Mouse (Mus musculus): ENCODE data around the gene Celf2. TPM values are rescaled to one million over a fixed set of nuclear protein-coding genes. Genes with fewer than 3 reads are reported as not detected.

Gene Celf2
- polyA plus RNA-seq, 1 experiment from 2014 or later: 16.5 TPM

- H3K27me3 ChIP-seq (ENCODE audit: insufficient read depth, low read length): no peaks in the 10 kb centered on the region
- 66% methylated on average over 4 of the region's 4 CpGs for WGBS
- H3K9ac ChIP-seq (replicated peaks; ENCODE audit: low read length): no peak overlapping the region
- H3K9me3 ChIP-seq (ENCODE audit: low read length): no peaks in the 10 kb centered on the region
- H3K4me3 ChIP-seq (ENCODE audit: low read length): no peak overlapping the region
- H3K4me1 ChIP-seq (ENCODE audit: insufficient read depth, low read length): peaks cover 11% of the 10 kb centered on the region; the same call in 1 of the 2 replicates
- H3K27ac ChIP-seq (ENCODE audit: low read length): no peak overlapping the region
- H3K4me2 ChIP-seq (replicated peaks; ENCODE audit: low read depth, low read length): no peak overlapping the region
- ATAC-seq (ENCODE audit: low FRiP score, low TSS enrichment): no peak
- no peaks in the 10 kb centered on the region for H3K36me3 ChIP-seq (ENCODE audit: insufficient read depth, low read length)
Observed at GRCm38 (mm10) chr2:7113738-7114137, 395.6 kb downstream of the Celf2 start.

GRCm38 (mm10) chr2:7112156-7112813 is 397.1 kb downstream of the Celf2 start:
- no peak for ATAC-seq (ENCODE audit: low FRiP score, low TSS enrichment)
- Histone ChIP-seq H3K4me3 (ENCODE audit: low read length) (no peak overlapping the region), H3K4me2 (replicated peaks; ENCODE audit: low read depth, low read length) (no peak overlapping the region), H3K36me3 (ENCODE audit: insufficient read depth, low read length) (no peaks in the 10 kb centered on the region), H3K9me3 (ENCODE audit: low read length) (no peaks in the 10 kb centered on the region), H3K27me3 (ENCODE audit: insufficient read depth, low read length) (no peaks in the 10 kb centered on the region), H3K9ac (replicated peaks; ENCODE audit: low read length) (no peak overlapping the region), H3K4me1 (ENCODE audit: insufficient read depth, low read length) (peaks cover 11% of the 10 kb centered on the region; the same call in 1 of the 2 replicates), H3K27ac (ENCODE audit: low read length) (no peak overlapping the region)
- WGBS: 50% methylated on average over 4 of the region's 4 CpGs

- no peak overlapping the region for H3K4me2 ChIP-seq (replicated peaks; ENCODE audit: low read depth, low read length)
- no peaks in the 10 kb centered on the region for H3K27me3 ChIP-seq (ENCODE audit: insufficient read depth, low read length)
- H3K9ac ChIP-seq (replicated peaks; ENCODE audit: low read length): no peak overlapping the region
- no peak overlapping the region for H3K4me3 ChIP-seq (ENCODE audit: low read length)
- 54% methylated on average over 3 of the region's 3 CpGs for WGBS
- peaks cover 6% of the 10 kb centered on the region for H3K4me1 ChIP-seq (ENCODE audit: insufficient read depth, low read length)
- no peaks in the 10 kb centered on the region for H3K9me3 ChIP-seq (ENCODE audit: low read length)
- ATAC-seq (ENCODE audit: low FRiP score, low TSS enrichment): no peak
- no peak overlapping the region for H3K27ac ChIP-seq (ENCODE audit: low read length)
- H3K36me3 ChIP-seq (ENCODE audit: insufficient read depth, low read length): no peaks in the 10 kb centered on the region
Observed at GRCm38 (mm10) chr2:7093414-7093813, 415.9 kb downstream of the Celf2 start.

GRCm38 (mm10) chr2:7092641-7093040 is 416.7 kb downstream of the Celf2 start:
- WGBS: 96% methylated on average over 5 of the region's 5 CpGs
- Histone ChIP-seq H3K9me3 (ENCODE audit: low read length) (no peaks in the 10 kb centered on the region), H3K4me1 (ENCODE audit: insufficient read depth, low read length) (peaks cover 6% of the 10 kb centered on the region), H3K4me2 (replicated peaks; ENCODE audit: low read depth, low read length) (no peak overlapping the region), H3K36me3 (ENCODE audit: insufficient read depth, low read length) (no peaks in the 10 kb centered on the region), H3K27ac (ENCODE audit: low read length) (no peak overlapping the region), H3K27me3 (ENCODE audit: insufficient read depth, low read length) (no peaks in the 10 kb centered on the region), H3K4me3 (ENCODE audit: low read length) (no peak overlapping the region), H3K9ac (replicated peaks; ENCODE audit: low read length) (no peak overlapping the region)
- ATAC-seq (ENCODE audit: low FRiP score, low TSS enrichment): no peak

- Histone ChIP-seq H3K9ac (replicated peaks; ENCODE audit: low read length) (no peak overlapping the region), H3K4me1 (ENCODE audit: insufficient read depth, low read length) (peaks cover 6% of the 10 kb centered on the region), H3K27me3 (ENCODE audit: insufficient read depth, low read length) (no peaks in the 10 kb centered on the region), H3K4me3 (ENCODE audit: low read length) (no peak overlapping the region), H3K9me3 (ENCODE audit: low read length) (no peaks in the 10 kb centered on the region), H3K4me2 (replicated peaks; ENCODE audit: low read depth, low read length) (no peak overlapping the region), H3K36me3 (ENCODE audit: insufficient read depth, low read length) (no peaks in the 10 kb centered on the region), H3K27ac (ENCODE audit: low read length) (no peak overlapping the region)
- no peak for ATAC-seq (ENCODE audit: low FRiP score, low TSS enrichment)
- 76% methylated on average over 1 of the region's 1 CpGs for WGBS
Observed at GRCm38 (mm10) chr2:7090496-7090895, 418.9 kb downstream of the Celf2 start.

DNA sequence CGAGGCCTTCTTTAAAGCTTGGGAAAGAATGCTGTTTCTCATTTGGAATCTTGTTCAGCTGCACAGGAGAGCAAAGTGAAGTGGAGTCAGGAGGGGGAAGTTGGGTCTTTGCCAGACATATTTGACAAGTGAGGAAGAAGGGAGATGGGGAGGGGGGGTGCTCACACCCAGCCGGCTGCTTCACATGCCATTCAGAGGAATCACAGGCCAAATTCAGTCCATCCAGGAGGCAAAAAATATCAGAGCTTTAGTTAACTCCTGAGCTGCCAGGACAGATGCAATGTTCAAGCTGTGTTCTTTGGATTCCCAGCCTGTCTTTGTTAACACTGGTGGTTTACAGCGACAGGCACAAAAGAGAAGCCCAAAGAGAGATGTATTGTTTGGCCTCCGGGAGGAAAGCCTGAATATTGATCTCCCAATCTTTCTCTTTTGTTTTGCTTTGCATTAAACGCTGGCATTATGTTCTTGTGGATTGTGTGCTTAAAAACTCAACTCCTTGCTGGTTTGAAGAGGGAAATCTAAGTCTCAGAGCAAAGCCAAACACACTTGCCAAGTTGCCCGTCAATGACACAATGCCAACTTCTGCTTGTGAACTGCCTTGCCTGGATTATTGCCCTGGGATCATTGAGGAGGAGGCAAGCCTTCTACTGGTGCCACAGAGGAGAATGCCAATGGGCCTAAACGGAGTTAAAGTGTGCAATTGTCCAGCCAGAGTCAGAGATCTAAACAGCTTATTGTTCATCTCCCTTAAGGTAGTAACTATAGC is 420.1 kb downstream of the Celf2 start:
- H3K4me3 ChIP-seq (ENCODE audit: low read length): no peak overlapping the region
- H3K9me3 ChIP-seq (ENCODE audit: low read length): no peaks in the 10 kb centered on the region
- no peaks in the 10 kb centered on the region for H3K36me3 ChIP-seq (ENCODE audit: insufficient read depth, low read length)
- no peak for ATAC-seq (ENCODE audit: low FRiP score, low TSS enrichment)
- 47% methylated on average over 7 of the region's 7 CpGs for WGBS
- no peak overlapping the region for H3K9ac ChIP-seq (replicated peaks; ENCODE audit: low read length)
- no peaks in the 10 kb centered on the region for H3K27me3 ChIP-seq (ENCODE audit: insufficient read depth, low read length)
- no peak overlapping the region for H3K4me2 ChIP-seq (replicated peaks; ENCODE audit: low read depth, low read length)
- peaks cover 6% of the 10 kb centered on the region for H3K4me1 ChIP-seq (ENCODE audit: insufficient read depth, low read length)
- H3K27ac ChIP-seq (ENCODE audit: low read length): no peak overlapping the region

GRCm38 (mm10) chr2:7088536-7088935 is 420.8 kb downstream of the Celf2 start:
- peaks cover 6% of the 10 kb centered on the region for H3K4me1 ChIP-seq (ENCODE audit: insufficient read depth, low read length)
- H3K36me3 ChIP-seq (ENCODE audit: insufficient read depth, low read length): no peaks in the 10 kb centered on the region
- no peak overlapping the region for H3K9ac ChIP-seq (replicated peaks; ENCODE audit: low read length)
- no peaks in the 10 kb centered on the region for H3K9me3 ChIP-seq (ENCODE audit: low read length)
- H3K27ac ChIP-seq (ENCODE audit: low read length): no peak overlapping the region
- no peak overlapping the region for H3K4me3 ChIP-seq (ENCODE audit: low read length)
- ATAC-seq (ENCODE audit: low FRiP score, low TSS enrichment): no peak
- H3K4me2 ChIP-seq (replicated peaks; ENCODE audit: low read depth, low read length): no peak overlapping the region
- WGBS: 40% methylated on average over 4 of the region's 4 CpGs
- no peaks in the 10 kb centered on the region for H3K27me3 ChIP-seq (ENCODE audit: insufficient read depth, low read length)

GRCm38 (mm10) chr2:7087480-7087879 is 421.9 kb downstream of the Celf2 start:
- no peaks in the 10 kb centered on the region for H3K27me3 ChIP-seq (ENCODE audit: insufficient read depth, low read length)
- no peak overlapping the region for H3K4me2 ChIP-seq (replicated peaks; ENCODE audit: low read depth, low read length)
- no peak overlapping the region for H3K9ac ChIP-seq (replicated peaks; ENCODE audit: low read length)
- H3K27ac ChIP-seq (ENCODE audit: low read length): no peak overlapping the region
- no peak for ATAC-seq (ENCODE audit: low FRiP score, low TSS enrichment)
- no peak overlapping the region for H3K4me3 ChIP-seq (ENCODE audit: low read length)
- 50% methylated on average over 14 of the region's 14 CpGs for WGBS
- H3K4me1 ChIP-seq (ENCODE audit: insufficient read depth, low read length): peaks cover 8% of the 10 kb centered on the region
- H3K36me3 ChIP-seq (ENCODE audit: insufficient read depth, low read length): no peaks in the 10 kb centered on the region
- no peaks in the 10 kb centered on the region for H3K9me3 ChIP-seq (ENCODE audit: low read length)

- WGBS: 77% methylated on average over 4 of the region's 4 CpGs
- 0 out of 2 replicates have a peak, but pooled peaks cover 16% of the 10 kb centered on the region for H3K4me1 ChIP-seq (ENCODE audit: insufficient read depth, low read length)
- no peak overlapping the region for H3K9ac ChIP-seq (replicated peaks; ENCODE audit: low read length)
- no peaks in the 10 kb centered on the region for H3K36me3 ChIP-seq (ENCODE audit: insufficient read depth, low read length)
- H3K27ac ChIP-seq (ENCODE audit: low read length): no peak overlapping the region
- ATAC-seq (ENCODE audit: low FRiP score, low TSS enrichment): no peak
- no peak overlapping the region for H3K4me2 ChIP-seq (replicated peaks; ENCODE audit: low read depth, low read length)
- no peaks in the 10 kb centered on the region for H3K9me3 ChIP-seq (ENCODE audit: low read length)
- H3K27me3 ChIP-seq (ENCODE audit: insufficient read depth, low read length): no peaks in the 10 kb centered on the region
- no peak overlapping the region for H3K4me3 ChIP-seq (ENCODE audit: low read length)
Observed at GRCm38 (mm10) chr2:7083489-7084090, 425.8 kb downstream of the Celf2 start.

Measured in kidney, embryonic 16.5 days (tissue).